ENCODE assay signal across 11 mouse cellular contexts in genomic region chr7:75329740-75330142, GRCm38 (mm10). TPM values are rescaled to one million over a fixed set of nuclear protein-coding genes. Genes with fewer than 3 reads are reported as not detected.
DNase-seq lines count a peak whose midpoint lies in the region; ATAC-seq and TF ChIP-seq lines count a peak whose summit lies in the region.
"Had no signal": no experiment of that assay in that cellular context is flagged by ENCODE, and none has a peak within 500 bp of the region (broad histone marks: within the 10 kb centered on the region; RNA-seq: fewer than 3 reads in every experiment).

No protein-coding gene starts in this region.

- peaks cover 18% of the 10 kb centered on the region for H3K4me1 ChIP-seq in forebrain, embryonic 15.5 days
- H3K4me1 ChIP-seq in midbrain, embryonic 15.5 days: peaks cover 12% of the 10 kb centered on the region
- H3K4me1 ChIP-seq: heart, embryonic 10.5 days; lung, embryonic 15.5 days had no signal

- WGBS in forebrain, embryonic 15.5 days: 30% methylated on average over 3 of the region's 3 CpGs
- WGBS in midbrain, embryonic 15.5 days: 54% methylated on average over 3 of the region's 3 CpGs

- no peak overlapping the region for H3K4me3 ChIP-seq in forebrain, embryonic 15.5 days
- H3K4me3 ChIP-seq in midbrain, embryonic 15.5 days: no peak overlapping the region
- H3K4me3 ChIP-seq: heart, embryonic 10.5 days; lung, embryonic 15.5 days had no signal

- no peak overlapping the region for H3K9ac ChIP-seq in forebrain, embryonic 15.5 days (replicated peaks)
- H3K9ac ChIP-seq in midbrain, embryonic 15.5 days: no peak overlapping the region
- H3K9ac ChIP-seq: lung, embryonic 15.5 days had no signal

- no peak for TF ChIP-seq POLR2A in brain, embryonic 14.5 days (IDR thresholded peaks at IDR 0.05; ENCODE audit: borderline replicate concordance, extremely low read depth, insufficient read depth, insufficient read length, poor library complexity, severe bottlenecking)

- DNase-seq in Muller cell, postnatal 12 days (ENCODE audit: inconsistent ontology term): peak; percentile 31
- peak; percentile 66 for DNase-seq in brain, embryonic 14.5 days (ENCODE audit: low read depth)
- DNase-seq in kidney, adult 9 months: no peak
- no peak for DNase-seq in testis, postnatal 10 days (ENCODE audit: low spot score)
- DNase-seq in adrenal gland, adult 2 months: no peak
- DNase-seq: kidney, postnatal 25 days; right cerebral cortex, postnatal 25 days had no signal

- peak; percentile 66 for ATAC-seq in forebrain, embryonic 15.5 days (replicated peaks)
- ATAC-seq in midbrain, embryonic 15.5 days (replicated peaks): no peak

- H3K4me2 ChIP-seq in forebrain, embryonic 15.5 days (replicated peaks): no peak overlapping the region
- H3K4me2 ChIP-seq in midbrain, embryonic 15.5 days: no peak overlapping the region
- H3K4me2 ChIP-seq: lung, embryonic 15.5 days had no signal

- H3K27ac ChIP-seq in forebrain, embryonic 15.5 days (replicated peaks): peak overlapping the region; percentile 76
- H3K27ac ChIP-seq in midbrain, embryonic 15.5 days: peak overlapping the region; percentile 18; the same call in 1 of the 2 replicates
- H3K27ac ChIP-seq: heart, embryonic 10.5 days; lung, embryonic 15.5 days had no signal

- no peaks in the 10 kb centered on the region for H3K27me3 ChIP-seq in forebrain, embryonic 15.5 days
- no peaks in the 10 kb centered on the region for H3K27me3 ChIP-seq in midbrain, embryonic 15.5 days (replicated peaks)
- H3K27me3 ChIP-seq: lung, embryonic 15.5 days had no signal

- no peak for TF ChIP-seq CTCF in brain, embryonic 14.5 days (IDR thresholded peaks at IDR 0.05; ENCODE audit: borderline replicate concordance, extremely low read depth, insufficient read depth, insufficient read length)

- no peaks in the 10 kb centered on the region for H3K9me3 ChIP-seq in forebrain, embryonic 15.5 days
- H3K9me3 ChIP-seq in midbrain, embryonic 15.5 days: no peaks in the 10 kb centered on the region
- H3K9me3 ChIP-seq: heart, embryonic 10.5 days; lung, embryonic 15.5 days had no signal

- H3K36me3 ChIP-seq in forebrain, embryonic 15.5 days: no peaks in the 10 kb centered on the region
- no peaks in the 10 kb centered on the region for H3K36me3 ChIP-seq in midbrain, embryonic 15.5 days (replicated peaks)
- H3K36me3 ChIP-seq: heart, embryonic 10.5 days; lung, embryonic 15.5 days had no signal

RNA-seq across cellular contexts. Expression of gene Sv2b, which starts 20.7 kb away (rescaled TPM):
- 4.7 and 7.0 TPM in 2 replicates for polyA plus RNA-seq in brain, embryonic 14.5 days (2012; rRNA removed)
- 9.7 and 10.0 TPM in 2 replicates for polyA plus RNA-seq in forebrain, embryonic 15.5 days (2015; fragmentation: Nextera tagmentation; extraction: Ambion mirVana)
- polyA plus RNA-seq in midbrain, embryonic 15.5 days (2015; fragmentation: Nextera tagmentation; extraction: Ambion mirVana): 6.5 and 7.1 TPM in 2 replicates
- under 1 TPM; 0.17 to 0.21 TPM for total RNA-seq in adrenal gland, adult 2 months (2021)
- 0.02 and 0.03 TPM in 2 replicates for polyA plus RNA-seq in adrenal gland, adult 2 months (2012; rRNA removed)

Comparison
In these comparisons a context has a peak if more than half of its experiments do, and no peak if none do; other contexts are left out.
1. DNase-seq: peak in Muller cell, postnatal 12 days (single experiment) and brain, embryonic 14.5 days (single experiment); none in kidney, adult 9 months (single experiment), testis, postnatal 10 days (single experiment) and adrenal gland, adult 2 months (single experiment).